Mouse (Mus musculus) lung, embryonic 14.5 days (tissue): ENCODE results near the gene Dclk2. TPM values are rescaled to one million over a fixed set of nuclear protein-coding genes. Genes with fewer than 3 reads are reported as not detected.

ENCODE experiments used
- ATAC-seq: fragments of 200-750 bp; cut with Nextera tagmentation; 2 replicates; pipeline ENCODE4 v1.8.0; 2017; ENCODE audit warnings: mild to moderate bottlenecking, moderate TSS enrichment, moderate library complexity; ENCODE audit not compliant: insufficient read depth
- DNase-seq: peaks from one replicate; pipeline ENCODE4 v3.0.0-alpha.2; 2015
- H3K27ac ChIP-seq: fragments of 300-500 bp; sonication (generic); 2 replicates; pipeline ENCODE4 v1.5.1; 2014; ENCODE audit warnings: low read depth, mild to moderate bottlenecking, moderate library complexity
- H3K27me3 ChIP-seq: fragments of 300-500 bp; sonication (generic); 2 replicates; pipeline ENCODE4 v1.6.1; 2014; ENCODE audit warnings: low read length, control low read depth; ENCODE audit not compliant: insufficient read depth
- H3K36me3 ChIP-seq: fragments of 300-500 bp; sonication (generic); 2 replicates; pipeline ENCODE4 v1.6.1; 2014; ENCODE audit warnings: control low read depth; ENCODE audit not compliant: insufficient read depth
- H3K4me1 ChIP-seq: fragments of 300-500 bp; sonication (generic); 2 replicates; pipeline ENCODE4 v1.6.1; 2014; ENCODE audit warnings: antibody characterized with exemption, control low read depth; ENCODE audit not compliant: insufficient read depth
- H3K4me2 ChIP-seq: fragments of 300-500 bp; sonication (generic); 2 replicates; pipeline ENCODE4 v1.6.1; 2014; ENCODE audit warnings: mild to moderate bottlenecking
- H3K4me3 ChIP-seq: fragments of 300-500 bp; sonication (generic); 2 replicates; pipeline ENCODE4 v1.5.1; 2014; ENCODE audit warnings: low read depth, low read length
- H3K9ac ChIP-seq: fragments of 300-500 bp; sonication (generic); 2 replicates; pipeline ENCODE4 v1.6.1; 2014
- H3K9me3 ChIP-seq: fragments of 300-500 bp; sonication (generic); 2 replicates; pipeline ENCODE4 v1.6.1; 2016; ENCODE audit warnings: low read depth, low read length, control low read depth
- CTCF ChIP-seq: IDR thresholded peaks from 2 replicates; pipeline ENCODE4 v1.5.1; 2016; ENCODE audit warnings: antibody characterized with exemption, low read depth
- WGBS: fragments of 180-500 bp; shearing (Covaris S2); extraction: QIAGEN DNeasy Blood & Tissue Kit; methylation state at CpG from one replicate; pipeline ENCODE4 v1.1.7; 2014; 5-methylcytosine and 5-hydroxymethylcytosine counted together
- polyA plus RNA-seq: library from polyadenylated mRNA; unstranded; fragments of >200 nt; fragmentation: Nextera tagmentation; extraction: Ambion mirVana; gene quantifications from 2 replicates; pipeline ENCODE4 v1.2.1, GENCODE M21; 2014

Dclk2 gene
- polyA plus RNA-seq, 1 experiment from 2014 or later, result 8.2 TPM

GRCm38 (mm10) chr3:86759834-86760233 is 160.8 kb downstream of the Dclk2 start:
- H3K9me3 ChIP-seq, result no peaks in the 10 kb centered on the region
- WGBS, result 66% methylated on average over 8 of the region's 8 CpGs
- ATAC-seq, result no peak
- H3K36me3 ChIP-seq, result no peaks in the 10 kb centered on the region
- H3K4me2 ChIP-seq, result no peak overlapping the region
- H3K27me3 ChIP-seq, result no peaks in the 10 kb centered on the region
- no peak overlapping the region for H3K4me3 ChIP-seq
- H3K27ac ChIP-seq, result no peak overlapping the region
- H3K4me1 ChIP-seq, result no peaks in the 10 kb centered on the region
- TF ChIP-seq CTCF, result no peak
- no peak overlapping the region for H3K9ac ChIP-seq
- no peak for DNase-seq

- Histone ChIP-seq H3K4me1 (no peaks in the 10 kb centered on the region), H3K4me3 (no peak overlapping the region), H3K9ac (no peak overlapping the region), H3K27me3 (no peaks in the 10 kb centered on the region), H3K27ac (no peak overlapping the region), H3K36me3 (no peaks in the 10 kb centered on the region), H3K9me3 (no peaks in the 10 kb centered on the region), H3K4me2 (no peak overlapping the region)
- DNase-seq, result no peak
- WGBS, result 58% methylated on average over 1 of the region's 1 CpGs
- no peak for TF ChIP-seq CTCF
- ATAC-seq, result no peak
Measured at GRCm38 (mm10) chr3:86759383-86759782, 161.3 kb downstream of the Dclk2 start.

- Histone ChIP-seq H3K4me1 (no peaks in the 10 kb centered on the region), H3K4me2 (no peak overlapping the region), H3K27ac (no peak overlapping the region), H3K36me3 (no peaks in the 10 kb centered on the region), H3K27me3 (no peaks in the 10 kb centered on the region), H3K9me3 (no peaks in the 10 kb centered on the region), H3K9ac (no peak overlapping the region), H3K4me3 (no peak overlapping the region)
- WGBS, result 68% methylated on average over 6 of the region's 6 CpGs
- TF ChIP-seq CTCF, result no peak
- ATAC-seq, result no peak
- DNase-seq, result no peak
Measured at GRCm38 (mm10) chr3:86758727-86759126, 161.9 kb downstream of the Dclk2 start.

- Histone ChIP-seq H3K9ac (no peak overlapping the region), H3K9me3 (no peaks in the 10 kb centered on the region), H3K36me3 (no peaks in the 10 kb centered on the region), H3K4me2 (no peak overlapping the region), H3K4me1 (no peaks in the 10 kb centered on the region), H3K27ac (no peak overlapping the region), H3K4me3 (no peak overlapping the region), H3K27me3 (no peaks in the 10 kb centered on the region)
- DNase-seq (no peak), ATAC-seq (no peak)
- TF ChIP-seq CTCF, result no peak
- WGBS, result 80% methylated on average over 1 of the region's 1 CpGs
Measured at GRCm38 (mm10) chr3:86756548-86756947, 164.1 kb downstream of the Dclk2 start.

GRCm38 (mm10) chr3:86754595-86755557 is 165.8 kb downstream of the Dclk2 start:
- Histone ChIP-seq H3K4me2 (no peak overlapping the region), H3K4me1 (no peaks in the 10 kb centered on the region), H3K36me3 (no peaks in the 10 kb centered on the region), H3K9ac (no peak overlapping the region), H3K27ac (no peak overlapping the region), H3K9me3 (no peaks in the 10 kb centered on the region), H3K27me3 (no peaks in the 10 kb centered on the region), H3K4me3 (no peak overlapping the region)
- ATAC-seq (no peak), DNase-seq (no peak)
- 74% methylated on average over 14 of the region's 14 CpGs for WGBS
- no peak for TF ChIP-seq CTCF

GRCm38 (mm10) chr3:86754178-86754577 is 166.5 kb downstream of the Dclk2 start:
- H3K9me3 ChIP-seq, result no peaks in the 10 kb centered on the region
- no peaks in the 10 kb centered on the region for H3K4me1 ChIP-seq
- no peaks in the 10 kb centered on the region for H3K27me3 ChIP-seq
- DNase-seq (no peak), ATAC-seq (no peak; the same call in 1 of the 2 replicates)
- no peak for TF ChIP-seq CTCF
- H3K27ac ChIP-seq, result no peak overlapping the region
- no peak overlapping the region for H3K9ac ChIP-seq
- H3K4me3 ChIP-seq, result no peak overlapping the region
- H3K4me2 ChIP-seq, result no peak overlapping the region
- 47% methylated on average over 6 of the region's 6 CpGs for WGBS
- H3K36me3 ChIP-seq, result no peaks in the 10 kb centered on the region

GRCm38 (mm10) chr3:86750652-86751051 is 170.0 kb downstream of the Dclk2 start:
- DNase-seq (peak; percentile 15), ATAC-seq (no peak)
- Histone ChIP-seq H3K4me1 (no peaks in the 10 kb centered on the region), H3K4me2 (no peak overlapping the region), H3K9ac (no peak overlapping the region), H3K4me3 (no peak overlapping the region), H3K27me3 (no peaks in the 10 kb centered on the region), H3K9me3 (no peaks in the 10 kb centered on the region), H3K36me3 (no peaks in the 10 kb centered on the region), H3K27ac (no peak overlapping the region)
- TF ChIP-seq CTCF, result no peak
- 38% methylated on average over 7 of the region's 7 CpGs for WGBS
